Mouse (Mus musculus) midbrain, embryonic 12.5 days (tissue): Measurements from ENCODE around the gene Klc1. TPM values are rescaled to one million over a fixed set of nuclear protein-coding genes. Genes with fewer than 3 reads are reported as not detected.
A peak's percentile ranks its signal among the peaks of the same experiment; 100 is the strongest.

Experiments used
- ATAC-seq: fragments of 200-750 bp; cut with Nextera tagmentation; 2 replicates; pipeline ENCODE4 v1.8.0; 2017; ENCODE audit warnings: low read depth, moderate TSS enrichment, moderate library complexity; ENCODE audit not compliant: low FRiP score
- H3K27ac ChIP-seq: fragments of 300-500 bp; sonication (generic); replicated peaks from 2 replicates; pipeline ENCODE4 v1.5.1; 2016; ENCODE audit warnings: mild to moderate bottlenecking
- H3K27me3 ChIP-seq: fragments of 300-500 bp; sonication (generic); 2 replicates; pipeline ENCODE4 v1.6.1; 2016; ENCODE audit warnings: mild to moderate bottlenecking
- H3K36me3 ChIP-seq: fragments of 300-500 bp; sonication (generic); 2 replicates; pipeline ENCODE4 v1.6.1; 2016
- H3K4me1 ChIP-seq: fragments of 300-500 bp; sonication (generic); 2 replicates; pipeline ENCODE4 v1.6.1; 2016
- H3K4me2 ChIP-seq: fragments of 300-500 bp; sonication (generic); replicated peaks from 2 replicates; pipeline ENCODE4 v1.6.1; 2016; ENCODE audit warnings: mild to moderate bottlenecking, moderate library complexity
- H3K4me3 ChIP-seq: fragments of 300-500 bp; sonication (generic); 2 replicates; pipeline ENCODE4 v1.5.1; 2016; ENCODE audit warnings: mild to moderate bottlenecking
- H3K9ac ChIP-seq: fragments of 300-500 bp; sonication (generic); replicated peaks from 2 replicates; pipeline ENCODE4 v1.6.1; 2016; ENCODE audit warnings: mild to moderate bottlenecking, moderate library complexity
- H3K9me3 ChIP-seq: fragments of 300-500 bp; sonication (generic); 2 replicates; pipeline ENCODE4 v1.6.1; 2016; ENCODE audit warnings: mild to moderate bottlenecking
- WGBS: fragments of 180-500 bp; shearing (Covaris S2); methylation state at CpG from one replicate; pipeline ENCODE4 v1.1.7; 2016; 5-methylcytosine and 5-hydroxymethylcytosine counted together
- polyA plus RNA-seq: library from polyadenylated mRNA; unstranded; fragments of >200 nt; fragmentation: Nextera tagmentation; extraction: Ambion mirVana; gene quantifications from 2 replicates; pipeline ENCODE4 v1.2.1, GENCODE M21; 2016

Klc1 gene
- polyA plus RNA-seq, 1 experiment from 2014 or later = 382 TPM

- Histone ChIP-seq H3K27me3 (peaks cover 6% of the 10 kb centered on the region; the same call in 1 of the 2 replicates), H3K9ac (no peak overlapping the region), H3K4me1 (peaks cover 23% of the 10 kb centered on the region), H3K27ac (0 out of 2 replicates have a peak overlapping the region, but pooled peaks have one; percentile 68), H3K36me3 (peaks cover 51% of the 10 kb centered on the region), H3K9me3 (no peaks in the 10 kb centered on the region), H3K4me3 (no peak overlapping the region), H3K4me2 (no peak overlapping the region)
- no peak for ATAC-seq
- 92% methylated on average over 6 of the region's 6 CpGs for WGBS
These were observed 50.1 kb downstream of the Klc1 start for GRCm38 (mm10) chr12:111808775-111809174.

GRCm38 (mm10) chr12:111809762-111810161 is 51.1 kb downstream of the Klc1 start:
- Histone ChIP-seq H3K9me3 (no peaks in the 10 kb centered on the region), H3K9ac (0 out of 2 replicates have a peak overlapping the region, but pooled peaks have one; percentile 39), H3K4me3 (no peak overlapping the region), H3K27me3 (peaks cover 6% of the 10 kb centered on the region; the same call in 1 of the 2 replicates), H3K36me3 (peaks cover 42% of the 10 kb centered on the region), H3K27ac (peak overlapping the region; percentile 68), H3K4me1 (peaks cover 28% of the 10 kb centered on the region), H3K4me2 (0 out of 2 replicates have a peak overlapping the region, but pooled peaks have one; percentile 14)
- ATAC-seq = peak; percentile 6
- 5% methylated on average over 9 of the region's 9 CpGs for WGBS

GRCm38 (mm10) chr12:111812075-111812474 is 53.4 kb downstream of the Klc1 start:
- Histone ChIP-seq H3K9ac (peak overlapping the region; percentile 60; the same call in 1 of the 2 replicates), H3K4me3 (no peak overlapping the region), H3K27ac (no peak overlapping the region), H3K4me1 (peaks cover 45% of the 10 kb centered on the region), H3K9me3 (no peaks in the 10 kb centered on the region), H3K4me2 (peak overlapping the region; percentile 77; the same call in 1 of the 2 replicates), H3K36me3 (peaks cover 20% of the 10 kb centered on the region), H3K27me3 (peaks cover 6% of the 10 kb centered on the region; the same call in 1 of the 2 replicates)
- 87% methylated on average over 13 of the region's 13 CpGs for WGBS
- ATAC-seq = no peak

GRCm38 (mm10) chr12:111812611-111813010 is 54.0 kb downstream of the Klc1 start:
- H3K9ac ChIP-seq = peak overlapping the region; percentile 60
- H3K27me3 ChIP-seq = peaks cover 6% of the 10 kb centered on the region; the same call in 1 of the 2 replicates
- peaks cover 45% of the 10 kb centered on the region for H3K4me1 ChIP-seq
- no peaks in the 10 kb centered on the region for H3K9me3 ChIP-seq
- H3K4me2 ChIP-seq = peak overlapping the region; percentile 77
- ATAC-seq = no peak
- peaks cover 16% of the 10 kb centered on the region for H3K36me3 ChIP-seq
- WGBS = 75% methylated on average over 12 of the region's 12 CpGs
- H3K4me3 ChIP-seq = peak overlapping the region; percentile 74
- H3K27ac ChIP-seq = no peak overlapping the region

- Histone ChIP-seq H3K27me3 (peaks cover 6% of the 10 kb centered on the region; the same call in 1 of the 2 replicates), H3K4me1 (peaks cover 45% of the 10 kb centered on the region), H3K27ac (no peak overlapping the region), H3K36me3 (peaks cover 9% of the 10 kb centered on the region), H3K4me2 (peak overlapping the region; percentile 77), H3K9me3 (no peaks in the 10 kb centered on the region), H3K4me3 (peak overlapping the region; percentile 74), H3K9ac (peak overlapping the region; percentile 60)
- WGBS = 4% methylated on average over 27 of the region's 27 CpGs
- no peak for ATAC-seq
These were observed 54.6 kb downstream of the Klc1 start for GRCm38 (mm10) chr12:111813111-111813765.

- peak; percentile 99 for ATAC-seq
- H3K4me1 ChIP-seq = peaks cover 45% of the 10 kb centered on the region
These were observed 55.3 kb downstream of the Klc1 start, which contains the start of the genes Xrcc3 and Zfyve21 for GRCm38 (mm10) chr12:111813766-111814617. TSS of gene Xrcc3 (minus strand) at chr12:111813873. TSS of gene Zfyve21 (plus strand) at chr12:111814170.

GRCm38 (mm10) chr12:111814769-111815762 is 56.4 kb downstream of the Klc1 start:
- Histone ChIP-seq H3K4me3 (peak overlapping the region; percentile 74), H3K9ac (peak overlapping the region; percentile 77), H3K27ac (no peak overlapping the region), H3K4me2 (peak overlapping the region; percentile 86), H3K9me3 (no peaks in the 10 kb centered on the region), H3K36me3 (no peaks in the 10 kb centered on the region), H3K27me3 (peaks cover 6% of the 10 kb centered on the region; the same call in 1 of the 2 replicates), H3K4me1 (peaks cover 35% of the 10 kb centered on the region)
- 28% methylated on average over 19 of the region's 19 CpGs for WGBS
- no peak for ATAC-seq

More at GRCm38 (mm10) chr12:111813766-111814617, 55.3 kb downstream of the Klc1 start, which contains the start of the genes Xrcc3 and Zfyve21:
- no peaks in the 10 kb centered on the region for H3K9me3 ChIP-seq
- peak within 1 kb of the TSS; percentile 82 for H3K27ac ChIP-seq
- peaks cover 3% of the 10 kb centered on the region for H3K36me3 ChIP-seq
- peak within 1 kb of the TSS; percentile 77 for H3K9ac ChIP-seq
- WGBS = under 1% methylated on average over 77 of the region's 87 CpGs
- H3K27me3 ChIP-seq = peaks cover 6% of the 10 kb centered on the region; the same call in 1 of the 2 replicates
- H3K4me2 ChIP-seq = peak within 1 kb of the TSS; percentile 86
- peak within 1 kb of the TSS; percentile 74 for H3K4me3 ChIP-seq

GRCm38 (mm10) chr12:111816528-111816927 is 57.9 kb downstream of the Klc1 start:
- no peak overlapping the region for H3K9ac ChIP-seq
- H3K27ac ChIP-seq = no peak overlapping the region
- H3K4me3 ChIP-seq = no peak overlapping the region
- H3K27me3 ChIP-seq = peaks cover 6% of the 10 kb centered on the region; the same call in 1 of the 2 replicates
- no peak for ATAC-seq
- H3K4me2 ChIP-seq = peak overlapping the region; percentile 12
- H3K4me1 ChIP-seq = peaks cover 33% of the 10 kb centered on the region
- H3K36me3 ChIP-seq = no peaks in the 10 kb centered on the region
- WGBS = 66% methylated on average over 13 of the region's 13 CpGs
- no peaks in the 10 kb centered on the region for H3K9me3 ChIP-seq

- H3K27me3 ChIP-seq = peaks cover 6% of the 10 kb centered on the region; the same call in 1 of the 2 replicates
- H3K9ac ChIP-seq = no peak overlapping the region
- H3K4me2 ChIP-seq = no peak overlapping the region
- no peak overlapping the region for H3K4me3 ChIP-seq
- no peak overlapping the region for H3K27ac ChIP-seq
- 79% methylated on average over 9 of the region's 9 CpGs for WGBS
- H3K4me1 ChIP-seq = peaks cover 37% of the 10 kb centered on the region
- H3K9me3 ChIP-seq = no peaks in the 10 kb centered on the region
- no peaks in the 10 kb centered on the region for H3K36me3 ChIP-seq
- no peak for ATAC-seq
These were observed 58.3 kb downstream of the Klc1 start for GRCm38 (mm10) chr12:111816967-111817366.

GRCm38 (mm10) chr12:111817991-111818390 is 59.3 kb downstream of the Klc1 start:
- no peak for ATAC-seq
- peaks cover 30% of the 10 kb centered on the region for H3K4me1 ChIP-seq

GRCm38 (mm10) chr12:111819936-111820335 is 61.3 kb downstream of the Klc1 start:
- no peak for ATAC-seq
- no peak overlapping the region for H3K9ac ChIP-seq
- 84% methylated on average over 8 of the region's 8 CpGs for WGBS

More at GRCm38 (mm10) chr12:111817991-111818390, 59.3 kb downstream of the Klc1 start:
- H3K27me3 ChIP-seq = peaks cover under 1% of the 10 kb centered on the region; the same call in 1 of the 2 replicates
- H3K9me3 ChIP-seq = no peaks in the 10 kb centered on the region
- no peak overlapping the region for H3K27ac ChIP-seq
- no peak overlapping the region for H3K9ac ChIP-seq
- 91% methylated on average over 8 of the region's 8 CpGs for WGBS
- no peak overlapping the region for H3K4me2 ChIP-seq
- H3K4me3 ChIP-seq = no peak overlapping the region
- H3K36me3 ChIP-seq = no peaks in the 10 kb centered on the region

More at GRCm38 (mm10) chr12:111819936-111820335, 61.3 kb downstream of the Klc1 start:
- Histone ChIP-seq H3K36me3 (peaks cover 18% of the 10 kb centered on the region), H3K27me3 (no peaks in the 10 kb centered on the region), H3K4me2 (no peak overlapping the region), H3K27ac (no peak overlapping the region), H3K4me1 (peaks cover 21% of the 10 kb centered on the region), H3K4me3 (no peak overlapping the region), H3K9me3 (no peaks in the 10 kb centered on the region)
